Mouse (Mus musculus) MEL (cell line): ENCODE measurements around the gene Cspg5. TPM values are rescaled to one million over a fixed set of nuclear protein-coding genes. Genes with fewer than 3 reads are reported as not detected.

ENCODE experiments used
- DNase-seq: peaks from one replicate; pipeline ENCODE4 v3.0.0; 2011; ENCODE audit warnings: low read depth, low spot score
- H3K27ac ChIP-seq: 2 replicates; pipeline ENCODE4 v1.5.1; 2012; ENCODE audit warnings: low read depth, mild to moderate bottlenecking, control low read depth, low read length, moderate library complexity; ENCODE audit not compliant: control insufficient read depth
- H3K27me3 ChIP-seq, 2 experiments: fragments of 150-350 bp in 1 of 2; sonication (generic) in 1 of 2; 2 replicates each; pipeline ENCODE4 v1.6.1; 2012; ENCODE audit warnings: low read length in 2 of 2, mild to moderate bottlenecking in 2 of 2, improper control_type of control experiment in 1 of 2, moderate library complexity in 1 of 2; ENCODE audit not compliant: insufficient read depth in 2 of 2, control insufficient read depth in 1 of 2
- H3K36me3 ChIP-seq, 2 experiments: 2 replicates each; pipeline ENCODE4 v1.6.1; 2012 to 2014; ENCODE audit warnings: low read length in 2 of 2, improper control_type of control experiment in 1 of 2, inconsistent platforms in 1 of 2, mild to moderate bottlenecking in 1 of 2; ENCODE audit not compliant: insufficient read depth in 2 of 2, control insufficient read depth in 1 of 2
- H3K4me1 ChIP-seq, 2 experiments: fragments of 150-350 bp in 1 of 2; sonication (generic) in 1 of 2; 2 replicates each; pipeline ENCODE4 v1.6.1; 2012; ENCODE audit warnings: low read length in 2 of 2, improper control_type of control experiment in 1 of 2, mild to moderate bottlenecking in 1 of 2; ENCODE audit not compliant: insufficient read depth in 2 of 2, control insufficient read depth in 1 of 2
- H3K4me3 ChIP-seq, 2 experiments: fragments of 150-350 bp in 1 of 2; sonication (generic) in 1 of 2; 2 replicates each; pipeline ENCODE4 v1.5.1; 2012; ENCODE audit warnings: low read depth in 2 of 2, low read length in 2 of 2, mild to moderate bottlenecking in 2 of 2, moderate library complexity in 2 of 2, control low read depth in 1 of 2, improper control_type of control experiment in 1 of 2; ENCODE audit not compliant: control insufficient read depth in 1 of 2, insufficient read depth in 1 of 2
- H3K79me2 ChIP-seq: 2 replicates; pipeline ENCODE4 v1.6.1; 2012; ENCODE audit warnings: mild to moderate bottlenecking, low read length, moderate library complexity; ENCODE audit not compliant: control insufficient read depth, poor library complexity, insufficient read depth
- H3K9ac ChIP-seq: 2 replicates; pipeline ENCODE4 v1.6.1; 2012; ENCODE audit warnings: low read depth, mild to moderate bottlenecking, control low read depth, low read length, moderate library complexity; ENCODE audit not compliant: control insufficient read depth, poor library complexity, severe bottlenecking
- H3K9me3 ChIP-seq: fragments of 150-350 bp; sonication (generic); replicated peaks from 2 replicates; pipeline ENCODE4 v1.6.1; 2012; ENCODE audit warnings: mild to moderate bottlenecking, low read length, improper control_type of control experiment, moderate library complexity; ENCODE audit not compliant: insufficient read depth
- BHLHE40 ChIP-seq: IDR thresholded peaks from 2 replicates; pipeline ENCODE4 v1.6.1; 2012; ENCODE audit warnings: low read depth, mild to moderate bottlenecking, inconsistent platforms, low read length, improper control_type of control experiment, borderline replicate concordance
- CHD2 ChIP-seq: IDR thresholded peaks from 2 replicates; pipeline ENCODE4 v1.6.1; 2011; ENCODE audit warnings: low read length, improper control_type of control experiment
- ELF1 ChIP-seq: IDR thresholded peaks from 2 replicates; pipeline ENCODE4 v1.6.1; 2014; ENCODE audit warnings: low read depth, mild to moderate bottlenecking, inconsistent platforms, low read length, improper control_type of control experiment, moderate library complexity
- JUND ChIP-seq: IDR thresholded peaks from 2 replicates; pipeline ENCODE4 v1.6.1; 2011; ENCODE audit warnings: low read depth, mild to moderate bottlenecking, improper control_type of control experiment, low read length
- MEF2A ChIP-seq: IDR thresholded peaks from 2 replicates; pipeline ENCODE4 v1.6.1; 2014; ENCODE audit warnings: low read depth, mild to moderate bottlenecking, inconsistent platforms, low read length, improper control_type of control experiment; ENCODE audit not compliant: poor library complexity, insufficient replicate concordance, severe bottlenecking; ENCODE audit errors: extremely low read depth
- NRF1 ChIP-seq: IDR thresholded peaks from 2 replicates; pipeline ENCODE4 v1.6.1; 2014; ENCODE audit warnings: low read depth, mild to moderate bottlenecking, inconsistent platforms, low read length, improper control_type of control experiment, moderate library complexity; ENCODE audit not compliant: poor library complexity, insufficient read depth, severe bottlenecking
- POLR2AphosphoS5 ChIP-seq: IDR thresholded peaks from 2 replicates; pipeline ENCODE4 v1.6.1; 2012; ENCODE audit warnings: low read depth, borderline replicate concordance, mild to moderate bottlenecking, inconsistent platforms, low read length, moderate library complexity, mixed read lengths
- RCOR1 ChIP-seq: IDR thresholded peaks from 2 replicates; pipeline ENCODE4 v1.6.1; 2012; ENCODE audit warnings: low read depth, mild to moderate bottlenecking, inconsistent platforms, low read length, improper control_type of control experiment
- TAL1 ChIP-seq: IDR thresholded peaks from 2 replicates; pipeline ENCODE4 v1.6.1; 2012; ENCODE audit warnings: mild to moderate bottlenecking, inconsistent platforms, low read length, moderate library complexity, mixed read lengths
- UBTF ChIP-seq: IDR thresholded peaks from 2 replicates; pipeline ENCODE4 v1.6.1; 2012; ENCODE audit warnings: low read depth, mild to moderate bottlenecking, inconsistent platforms, low read length, improper control_type of control experiment, moderate library complexity, borderline replicate concordance; ENCODE audit not compliant: insufficient read depth
- USF1 ChIP-seq: IDR thresholded peaks from 2 replicates; pipeline ENCODE4 v1.6.1; 2014; ENCODE audit warnings: low read depth, mild to moderate bottlenecking, inconsistent platforms, low read length, improper control_type of control experiment, moderate library complexity
- ZC3H11A ChIP-seq: IDR thresholded peaks from 2 replicates; pipeline ENCODE4 v1.6.1; 2012; ENCODE audit warnings: low read depth, mild to moderate bottlenecking, inconsistent platforms, low read length, improper control_type of control experiment
- ZKSCAN1 ChIP-seq: IDR thresholded peaks from 2 replicates; pipeline ENCODE4 v1.6.1; 2012; ENCODE audit warnings: low read depth, mild to moderate bottlenecking, inconsistent platforms, low read length, improper control_type of control experiment, moderate library complexity
- polyA plus RNA-seq, 2 experiments: library from polyadenylated mRNA; stranded (reverse) in 1 of 2; unstranded in 1 of 2; fragments of >175 nt in 1 of 2; fragments of >200 nt in 1 of 2; gene quantifications; 2 replicates each; pipeline versions ENCODE4 v1.2.1 to v1.2.4; 2012; ENCODE audit warnings: low replicate concordance in 2 of 2, low read depth in 1 of 2; ENCODE audit not compliant: insufficient read length in 2 of 2, insufficient read depth in 1 of 2, missing spikeins in 1 of 2
- total RNA-seq: library from RNA; depleted of rRNA; stranded (reverse); fragments of 300-350 nt; gene quantifications from 2 replicates; pipeline ENCODE4 v1.2.3, GENCODE M21; 2012; rRNA removed

Cspg5 gene
- total RNA-seq, result 0.49 and 0.65 TPM in 2 replicates
- 1 to 10 TPM in 1 of 2 experiments, not detected in 1; 1.0 TPM for polyA plus RNA-seq

DNA sequence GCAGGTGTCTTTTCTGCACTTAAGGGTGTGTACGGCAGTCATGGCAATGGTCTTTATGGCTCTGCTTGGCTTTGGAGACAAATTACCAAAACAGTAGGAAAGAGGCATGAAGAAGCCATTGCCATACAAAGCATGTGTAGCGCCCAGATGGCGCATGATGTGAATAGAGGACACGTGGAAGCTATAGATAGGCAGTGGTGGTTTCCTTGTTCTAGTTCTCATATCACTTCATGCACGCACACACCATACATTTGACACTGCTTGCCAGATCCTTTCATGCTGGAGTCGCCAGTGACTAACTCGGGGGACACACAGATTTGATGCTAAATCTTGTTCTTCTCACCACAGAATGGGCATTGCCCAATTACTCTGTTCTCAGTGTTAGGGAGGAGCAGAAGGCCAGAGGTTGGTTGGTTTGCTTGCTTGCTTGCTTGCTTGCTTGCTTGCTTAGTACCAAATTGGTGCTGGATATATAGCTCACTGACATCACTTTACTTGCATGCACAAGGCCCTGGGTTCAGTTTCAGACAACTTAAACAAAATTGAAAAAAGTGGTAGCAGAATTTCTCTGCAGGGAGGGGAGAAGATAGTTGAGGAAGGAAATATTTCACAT is at the start of gene Cspg5:
Gene Cspg5, plus strand, starts transcription at position 563 of the 613 bp plus-strand sequence.
- DNase-seq, result no peak
- no peak within 1 kb of the TSS for H3K27ac ChIP-seq
- no peaks in the 10 kb centered on the region for H3K36me3 ChIP-seq
- H3K27me3 ChIP-seq, result no peaks in the 10 kb centered on the region
- no peak within 1 kb of the TSS for H3K9ac ChIP-seq
- no peaks in the 10 kb centered on the region for H3K4me1 ChIP-seq
- no peaks in the 10 kb centered on the region for H3K9me3 ChIP-seq
- TF ChIP-seq POLR2AphosphoS5 (no peak), BHLHE40 (no peak), ZC3H11A (no peak), TAL1 (no peak), JUND (no peak), ZKSCAN1 (no peak), ELF1 (no peak), CHD2 (no peak), NRF1 (no peak)
- H3K79me2 ChIP-seq, result no peaks in the 10 kb centered on the region
- no peak within 1 kb of the TSS for H3K4me3 ChIP-seq

DNA sequence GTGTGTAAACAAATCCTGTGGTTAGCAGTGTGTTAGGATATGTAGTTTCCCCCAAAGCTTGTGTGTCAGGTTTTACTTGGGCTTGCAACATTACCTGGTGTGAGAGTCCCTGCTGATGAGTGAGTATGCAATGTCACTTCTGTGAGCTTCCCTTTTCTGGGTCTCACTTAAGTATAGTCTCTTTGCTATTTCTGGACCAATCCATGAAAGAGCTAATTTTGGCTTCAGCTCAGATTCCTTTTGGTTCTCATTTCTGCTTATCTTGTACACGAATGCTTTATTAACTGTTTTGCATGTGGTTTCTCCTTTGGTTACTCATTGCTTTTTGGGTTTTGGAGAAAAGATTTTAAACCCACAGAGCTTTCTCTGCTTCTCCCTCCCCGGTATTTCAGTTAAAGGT is 43.7 kb upstream of the Cspg5 start:
- no peaks in the 10 kb centered on the region for H3K9me3 ChIP-seq
- H3K27ac ChIP-seq, result no peak overlapping the region
- no peaks in the 10 kb centered on the region for H3K79me2 ChIP-seq
- H3K4me1 ChIP-seq, result no peaks in the 10 kb centered on the region
- peaks cover 0 to 37% of the 10 kb centered on the region in 2 experiments; a peak in 2 of 4 replicates for H3K36me3 ChIP-seq
- H3K9ac ChIP-seq, result no peak overlapping the region
- TF ChIP-seq USF1 (no peak), MEF2A (peak; percentile 79; the same call in 1 of the 2 replicates), RCOR1 (peak; percentile 57; the same call in 1 of the 2 replicates), UBTF (no peak)
- H3K4me3 ChIP-seq, result no peak overlapping the region
- peak; percentile 33 for DNase-seq
- no peaks in the 10 kb centered on the region for H3K27me3 ChIP-seq
